Comparison of ENCODE assay signal across 14 mouse cellular contexts in the genomic region with DNA sequence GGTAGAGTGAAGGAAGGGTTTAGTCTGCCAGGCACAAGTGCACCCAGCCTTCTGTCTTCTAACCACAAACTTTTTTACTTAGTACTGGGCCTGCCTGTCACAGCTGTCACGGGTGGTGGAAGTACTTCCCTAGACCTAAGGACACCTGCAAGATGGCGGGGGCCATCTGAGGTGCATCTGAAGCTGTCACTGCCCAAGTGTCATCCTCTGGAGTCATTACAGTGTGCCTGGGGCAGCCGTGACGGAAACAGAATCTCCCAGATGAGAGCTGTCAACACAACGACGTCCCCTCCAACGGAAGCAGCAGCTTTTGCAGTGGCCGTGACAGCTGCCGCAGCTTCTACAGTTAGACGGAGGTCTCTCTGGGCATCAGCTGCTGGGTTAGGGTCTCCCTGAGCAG. TPM values are rescaled to one million over a fixed set of nuclear protein-coding genes. Genes with fewer than 3 reads are reported as not detected.
DNase-seq lines count a peak whose midpoint lies in the region; ATAC-seq and TF ChIP-seq lines count a peak whose summit lies in the region.
"Had no signal": no experiment of that assay in that cellular context is flagged by ENCODE, and none has a peak within 500 bp of the region (broad histone marks: within the 10 kb centered on the region; RNA-seq: fewer than 3 reads in every experiment).

No protein-coding gene starts in this region.

- H3K36me3 ChIP-seq in heart, embryonic 11.5 days (ENCODE audit: control insufficient read depth, insufficient read depth, low read length), result no peaks in the 10 kb centered on the region
- no peaks in the 10 kb centered on the region for H3K36me3 ChIP-seq in myocyte (ENCODE audit: control insufficient read depth, insufficient read depth)
- no peaks in the 10 kb centered on the region for H3K36me3 ChIP-seq in midbrain, embryonic 16.5 days (ENCODE audit: control insufficient read depth, insufficient read depth, low read length)
- H3K36me3 ChIP-seq: forebrain, embryonic 10.5 days; neural tube, embryonic 12.5 days had no signal

- H3K4me2 ChIP-seq in heart, embryonic 11.5 days, result peak overlapping the region; percentile 33; the same call in 1 of the 2 replicates
- H3K4me2 ChIP-seq in myocyte (ENCODE audit: low read depth), result no peak overlapping the region
- H3K4me2 ChIP-seq in midbrain, embryonic 16.5 days (ENCODE audit: low read length), result no peak overlapping the region
- H3K4me2 ChIP-seq: liver, embryonic 11.5 days; neural tube, embryonic 12.5 days had no signal

- 31% methylated on average over 10 of the region's 10 CpGs for WGBS in heart, embryonic 11.5 days (ENCODE audit: insufficient replicate concordance)
- 71% methylated on average over 10 of the region's 10 CpGs for WGBS in midbrain, embryonic 16.5 days

- H3K9ac ChIP-seq in heart, embryonic 11.5 days (ENCODE audit: low read depth, low read length), result no peak overlapping the region
- H3K9ac ChIP-seq in midbrain, embryonic 16.5 days (ENCODE audit: low read depth, low read length), result no peak overlapping the region
- H3K9ac ChIP-seq: neural tube, embryonic 12.5 days had no signal

- no peak for TF ChIP-seq POLR2A in myocyte (IDR thresholded peaks at IDR 0.05; ENCODE audit: insufficient read length, low read depth)

- no peaks in the 10 kb centered on the region for H3K9me3 ChIP-seq in heart, embryonic 11.5 days (replicated peaks; ENCODE audit: control insufficient read depth, low read length)
- H3K9me3 ChIP-seq in midbrain, embryonic 16.5 days (replicated peaks; ENCODE audit: control insufficient read depth, low read length, poor library complexity, severe bottlenecking), result no peaks in the 10 kb centered on the region
- H3K9me3 ChIP-seq: forebrain, embryonic 10.5 days; megakaryocyte, embryonic 14.5 days; neural tube, embryonic 12.5 days had no signal

- H3K4me1 ChIP-seq in heart, embryonic 11.5 days (ENCODE audit: control insufficient read depth, insufficient read depth, low read length), result peaks cover 27% of the 10 kb centered on the region
- H3K4me1 ChIP-seq in midbrain, embryonic 16.5 days (ENCODE audit: control insufficient read depth, insufficient read depth, low read length), result no peaks in the 10 kb centered on the region

- H3K79me2 ChIP-seq in myocyte (ENCODE audit: control insufficient read depth, insufficient read depth), result no peaks in the 10 kb centered on the region

- no peaks in the 10 kb centered on the region for H3K27me3 ChIP-seq in heart, embryonic 11.5 days (ENCODE audit: control insufficient read depth, insufficient read depth, low read length)
- no peaks in the 10 kb centered on the region for H3K27me3 ChIP-seq in myocyte (ENCODE audit: control insufficient read depth, insufficient read depth, insufficient read length)
- no peaks in the 10 kb centered on the region for H3K27me3 ChIP-seq in midbrain, embryonic 16.5 days (ENCODE audit: control insufficient read depth, insufficient read depth, low read depth, low read length)
- H3K27me3 ChIP-seq: neural tube, embryonic 12.5 days had no signal

- no peak overlapping the region for H3ac ChIP-seq in myocyte (ENCODE audit: control insufficient read depth, insufficient read length)

- no peak for ATAC-seq in heart, embryonic 11.5 days (replicated peaks; ENCODE audit: insufficient number of reproducible peaks, low FRiP score, low TSS enrichment)
- no peak for ATAC-seq in midbrain, embryonic 16.5 days

- intact Hi-C loops in left cerebral cortex, postnatal 10 days (cut with DNase I), result no loop called here

- DNase-seq in heart, adult 18-20 months, result no peak
- DNase-seq in spleen, postnatal 36 days (ENCODE audit: low spot score in 2 of 2), result peak; percentile 25 to 38
- no peak for DNase-seq in spleen, postnatal 4 days (ENCODE audit: low spot score in 2 of 2)
- no peak for DNase-seq in left cerebral cortex, postnatal 10 days (ENCODE audit: extremely low spot score in 1 of 2, low spot score in 2 of 2)
- no peak for DNase-seq in ovary, postnatal 14 days (ENCODE audit: low spot score)
- DNase-seq: kidney, adult 18-20 months; right cerebral cortex, postnatal 14 days had no signal

- no peak overlapping the region for H3K4me3 ChIP-seq in heart, embryonic 11.5 days (ENCODE audit: low read depth, low read length)
- no peak overlapping the region for H3K4me3 ChIP-seq in myocyte
- no peak overlapping the region for H3K4me3 ChIP-seq in midbrain, embryonic 16.5 days (ENCODE audit: low read depth, low read length)
- H3K4me3 ChIP-seq: forebrain, embryonic 10.5 days; megakaryocyte, embryonic 14.5 days; neural tube, embryonic 12.5 days had no signal

- no peak overlapping the region for H3K27ac ChIP-seq in heart, embryonic 11.5 days (ENCODE audit: low read depth, low read length)
- no peak overlapping the region for H3K27ac ChIP-seq in midbrain, embryonic 16.5 days (ENCODE audit: low read length)
- H3K27ac ChIP-seq: forebrain, embryonic 10.5 days; neural tube, embryonic 12.5 days had no signal

TF ChIP-seq in myocyte, 11 proteins besides CTCF, POLR2A, EP300 and RAD21:
- TF ChIP-seq TCF12 (IDR thresholded peaks at IDR 0.05; ENCODE audit: insufficient read depth, poor library complexity, severe bottlenecking), result peak; percentile 25
- no peak for TF ChIP-seq USF1 (IDR thresholded peaks at IDR 0.05; ENCODE audit: low read depth)
- TF ChIP-seq CEBPB (IDR thresholded peaks at IDR 0.05; ENCODE audit: insufficient read depth, poor library complexity, severe bottlenecking), result no peak
- TF ChIP-seq MYOD1 (IDR thresholded peaks at IDR 0.05; ENCODE audit: control insufficient read depth in 1 of 3, insufficient read length in 2 of 3, low read depth in 2 of 3), result peak in 2 of 3 experiments; percentile 49 to 74
- TF ChIP-seq E2F4 (IDR thresholded peaks at IDR 0.05; ENCODE audit: insufficient read depth), result no peak
- peak; percentile 22 to 81 (median 69) for TF ChIP-seq MYOG (IDR thresholded peaks at IDR 0.05; ENCODE audit: control insufficient read depth in 1 of 3, insufficient read depth in 1 of 3, insufficient read length in 2 of 3, low read depth in 2 of 3)

RNA-seq across cellular contexts. Expression of a gene that starts 53.1 kb away (rescaled TPM):
- polyA plus RNA-seq in heart, embryonic 11.5 days (2014; fragmentation: Nextera tagmentation; extraction: Ambion mirVana), result 0.49 and 0.62 TPM in 2 replicates
- 10 to 100 TPM; 14.8 to 16.5 TPM for total RNA-seq in heart, adult 18-20 months (2021)
- 72.9 TPM for polyA plus RNA-seq in myocyte (2012; fragmentation: generic; extraction: Trizol)
- total RNA-seq in left cerebral cortex, postnatal 10 days (2021), result 10 to 100 TPM; 28.2 to 39.7 TPM
- polyA plus RNA-seq in midbrain, embryonic 16.5 days (2015; fragmentation: Nextera tagmentation; extraction: Ambion mirVana), result 0.36 and 0.57 TPM in 2 replicates

Comparison
In these comparisons a context has a peak if more than half of its experiments do, and no peak if none do; other contexts are left out.
1. DNase-seq: peak in spleen, postnatal 36 days (2 of 2); none in heart, adult 18-20 months (0 of 2), spleen, postnatal 4 days (0 of 2), left cerebral cortex, postnatal 10 days (0 of 2) and ovary, postnatal 14 days (single experiment).
2. RNA of a gene that starts 53.1 kb away (polyA plus RNA-seq): 72.9 TPM in myocyte (single experiment); 0.49 to 0.62 TPM in heart, embryonic 11.5 days and 0.36 to 0.57 TPM in midbrain, embryonic 16.5 days; every median in the first group is over 10 times any median in the second.